Mouse (Mus musculus): ENCODE results near the gene Efcab11.

Gene Efcab11

GRCm38 (mm10) chr12:99671162-99671865, 212.9 kb downstream of the Efcab11 start:
- DNase-seq (ENCODE audit: low spot score) = peak; percentile 55

GRCm38 (mm10) chr12:99670762-99671152, 213.5 kb downstream of the Efcab11 start:
- DNase-seq (ENCODE audit: low spot score) = no peak

- no peak for DNase-seq (ENCODE audit: low spot score)
These were observed 214.1 kb downstream of the Efcab11 start for GRCm38 (mm10) chr12:99669976-99670761.

GRCm38 (mm10) chr12:99654991-99655880, 229.0 kb downstream of the Efcab11 start:
- DNase-seq (ENCODE audit: low spot score) = no peak

- no peak for DNase-seq (ENCODE audit: low spot score)
These were observed 231.8 kb downstream of the Efcab11 start for GRCm38 (mm10) chr12:99652459-99652858.

GRCm38 (mm10) chr12:99649732-99650131, 234.5 kb downstream of the Efcab11 start:
- no peak for DNase-seq (ENCODE audit: low spot score)

- DNase-seq (ENCODE audit: low spot score) = no peak
These were observed 235.5 kb downstream of the Efcab11 start for GRCm38 (mm10) chr12:99648781-99649180.

- DNase-seq (ENCODE audit: low spot score) = peak; percentile 71
These were observed 237.5 kb downstream of the Efcab11 start for GRCm38 (mm10) chr12:99646556-99647354.

- peak; percentile 35 for DNase-seq (ENCODE audit: low spot score)
These were observed 238.8 kb downstream of the Efcab11 start for GRCm38 (mm10) chr12:99645418-99645817.

- DNase-seq (ENCODE audit: low spot score) = no peak
These were observed 239.3 kb downstream of the Efcab11 start for GRCm38 (mm10) chr12:99644966-99645365.
